Mouse (Mus musculus): ENCODE measurements around the gene Gas2l1. TPM values are rescaled to one million over a fixed set of nuclear protein-coding genes. Genes with fewer than 3 reads are reported as not detected.

The Gas2l1 gene
- polyA plus RNA-seq, 1 experiment from 2014 or later, result 39.4 TPM

- WGBS, result 94% methylated on average over 3 of the region's 3 CpGs
- Histone ChIP-seq H3K36me3 (peaks cover 95% of the 10 kb centered on the region), H3K9ac (no peak overlapping the region), H3K4me3 (no peak overlapping the region), H3K4me2 (replicated peaks) (no peak overlapping the region), H3K27me3 (no peaks in the 10 kb centered on the region), H3K9me3 (replicated peaks) (no peaks in the 10 kb centered on the region), H3K4me1 (no peaks in the 10 kb centered on the region), H3K27ac (no peak overlapping the region)
- no peak for ATAC-seq (ENCODE audit: low FRiP score)
These were observed 32.0 kb downstream of the Gas2l1 start for GRCm38 (mm10) chr11:5033136-5033535.

- Histone ChIP-seq H3K27me3 (no peaks in the 10 kb centered on the region), H3K4me2 (replicated peaks) (no peak overlapping the region), H3K27ac (no peak overlapping the region), H3K36me3 (peaks cover 95% of the 10 kb centered on the region), H3K4me1 (no peaks in the 10 kb centered on the region), H3K4me3 (no peak overlapping the region), H3K9ac (no peak overlapping the region), H3K9me3 (replicated peaks) (no peaks in the 10 kb centered on the region)
- ATAC-seq (ENCODE audit: low FRiP score), result no peak
- 95% methylated on average over 10 of the region's 10 CpGs for WGBS
These were observed 32.4 kb downstream of the Gas2l1 start for GRCm38 (mm10) chr11:5032706-5033105.

GRCm38 (mm10) chr11:5028228-5028627, 36.9 kb downstream of the Gas2l1 start:
- H3K4me3 ChIP-seq, result no peak overlapping the region
- H3K27me3 ChIP-seq, result no peaks in the 10 kb centered on the region
- WGBS, result 96% methylated on average over 7 of the region's 7 CpGs
- H3K36me3 ChIP-seq, result peaks cover 95% of the 10 kb centered on the region
- no peaks in the 10 kb centered on the region for H3K4me1 ChIP-seq
- no peaks in the 10 kb centered on the region for H3K9me3 ChIP-seq (replicated peaks)
- no peak overlapping the region for H3K4me2 ChIP-seq (replicated peaks)
- H3K27ac ChIP-seq, result no peak overlapping the region
- H3K9ac ChIP-seq, result no peak overlapping the region
- no peak for ATAC-seq (ENCODE audit: low FRiP score)

GRCm38 (mm10) chr11:5025108-5025507, 40.0 kb downstream of the Gas2l1 start:
- no peak overlapping the region for H3K9ac ChIP-seq
- no peaks in the 10 kb centered on the region for H3K4me1 ChIP-seq
- no peak overlapping the region for H3K27ac ChIP-seq
- H3K36me3 ChIP-seq, result peaks cover 82% of the 10 kb centered on the region
- no peak overlapping the region for H3K4me3 ChIP-seq
- H3K4me2 ChIP-seq (replicated peaks), result no peak overlapping the region
- ATAC-seq (ENCODE audit: low FRiP score), result no peak
- H3K27me3 ChIP-seq, result no peaks in the 10 kb centered on the region
- no peaks in the 10 kb centered on the region for H3K9me3 ChIP-seq (replicated peaks)
- WGBS, result 100% methylated on average over 1 of the region's 1 CpGs

- no peaks in the 10 kb centered on the region for H3K4me1 ChIP-seq
- peaks cover 82% of the 10 kb centered on the region for H3K36me3 ChIP-seq
- no peak overlapping the region for H3K4me2 ChIP-seq (replicated peaks)
- no peaks in the 10 kb centered on the region for H3K9me3 ChIP-seq (replicated peaks)
- H3K4me3 ChIP-seq, result no peak overlapping the region
- H3K9ac ChIP-seq, result no peak overlapping the region
- no peak overlapping the region for H3K27ac ChIP-seq
- no peaks in the 10 kb centered on the region for H3K27me3 ChIP-seq
- no peak for ATAC-seq (ENCODE audit: low FRiP score)
- WGBS, result 67% methylated on average over 6 of the region's 6 CpGs
These were observed 47.6 kb downstream of the Gas2l1 start for GRCm38 (mm10) chr11:5017506-5017905.

- peaks cover 84% of the 10 kb centered on the region for H3K36me3 ChIP-seq
- no peaks in the 10 kb centered on the region for H3K9me3 ChIP-seq (replicated peaks)
- H3K27ac ChIP-seq, result no peak overlapping the region
- H3K4me3 ChIP-seq, result no peak overlapping the region
- no peak overlapping the region for H3K4me2 ChIP-seq (replicated peaks)
- WGBS, result 93% methylated on average over 5 of the region's 5 CpGs
- no peaks in the 10 kb centered on the region for H3K27me3 ChIP-seq
- no peak for ATAC-seq (ENCODE audit: low FRiP score)
- H3K4me1 ChIP-seq, result no peaks in the 10 kb centered on the region
- H3K9ac ChIP-seq, result no peak overlapping the region
These were observed 48.8 kb downstream of the Gas2l1 start for GRCm38 (mm10) chr11:5016286-5016685.

GRCm38 (mm10) chr11:5015720-5016119, 49.4 kb downstream of the Gas2l1 start:
- Histone ChIP-seq H3K36me3 (peaks cover 83% of the 10 kb centered on the region), H3K4me1 (no peaks in the 10 kb centered on the region), H3K4me3 (no peak overlapping the region), H3K4me2 (replicated peaks) (no peak overlapping the region), H3K27me3 (no peaks in the 10 kb centered on the region), H3K27ac (no peak overlapping the region), H3K9me3 (replicated peaks) (no peaks in the 10 kb centered on the region), H3K9ac (no peak overlapping the region)
- ATAC-seq (ENCODE audit: low FRiP score), result no peak
- WGBS, result 74% methylated on average over 2 of the region's 2 CpGs

- no peak overlapping the region for H3K4me2 ChIP-seq (replicated peaks)
- H3K27me3 ChIP-seq, result no peaks in the 10 kb centered on the region
- ATAC-seq (ENCODE audit: low FRiP score), result no peak
- no peak overlapping the region for H3K27ac ChIP-seq
- no peaks in the 10 kb centered on the region for H3K4me1 ChIP-seq
- no peaks in the 10 kb centered on the region for H3K9me3 ChIP-seq (replicated peaks)
- peaks cover 54% of the 10 kb centered on the region for H3K36me3 ChIP-seq
- H3K9ac ChIP-seq, result no peak overlapping the region
- WGBS, result 91% methylated on average over 5 of the region's 5 CpGs
- H3K4me3 ChIP-seq, result no peak overlapping the region
These were observed 52.9 kb downstream of the Gas2l1 start for GRCm38 (mm10) chr11:5012213-5012715.

- Histone ChIP-seq H3K36me3 (peaks cover 47% of the 10 kb centered on the region), H3K27ac (no peak overlapping the region)
- 70% methylated on average over 1 of the region's 1 CpGs for WGBS
These were observed 53.6 kb downstream of the Gas2l1 start for GRCm38 (mm10) chr11:5011480-5011879.

GRCm38 (mm10) chr11:5010205-5010604, 54.9 kb downstream of the Gas2l1 start:
- 96% methylated on average over 1 of the region's 1 CpGs for WGBS
- ATAC-seq (ENCODE audit: low FRiP score), result no peak
- no peak overlapping the region for H3K4me3 ChIP-seq

More at GRCm38 (mm10) chr11:5011480-5011879, 53.6 kb downstream of the Gas2l1 start:
- no peak overlapping the region for H3K4me3 ChIP-seq
- H3K9ac ChIP-seq, result no peak overlapping the region
- H3K27me3 ChIP-seq, result no peaks in the 10 kb centered on the region
- no peak for ATAC-seq (ENCODE audit: low FRiP score)
- H3K4me1 ChIP-seq, result no peaks in the 10 kb centered on the region
- no peaks in the 10 kb centered on the region for H3K9me3 ChIP-seq (replicated peaks)
- no peak overlapping the region for H3K4me2 ChIP-seq (replicated peaks)

GRCm38 (mm10) chr11:5009354-5010074, 55.6 kb downstream of the Gas2l1 start:
- WGBS, result 82% methylated on average over 3 of the region's 3 CpGs
- ATAC-seq (ENCODE audit: low FRiP score), result no peak
- no peak overlapping the region for H3K4me3 ChIP-seq

More at GRCm38 (mm10) chr11:5010205-5010604, 54.9 kb downstream of the Gas2l1 start:
- Histone ChIP-seq H3K36me3 (peaks cover 35% of the 10 kb centered on the region), H3K9me3 (replicated peaks) (no peaks in the 10 kb centered on the region), H3K27me3 (no peaks in the 10 kb centered on the region), H3K27ac (no peak overlapping the region), H3K9ac (no peak overlapping the region), H3K4me1 (no peaks in the 10 kb centered on the region), H3K4me2 (replicated peaks) (no peak overlapping the region)

GRCm38 (mm10) chr11:5008867-5009266, 56.3 kb downstream of the Gas2l1 start:
- H3K4me1 ChIP-seq, result no peaks in the 10 kb centered on the region
- 93% methylated on average over 3 of the region's 3 CpGs for WGBS
- H3K4me2 ChIP-seq (replicated peaks), result no peak overlapping the region
- no peak for ATAC-seq (ENCODE audit: low FRiP score)
- peaks cover 22% of the 10 kb centered on the region for H3K36me3 ChIP-seq
- H3K4me3 ChIP-seq, result no peak overlapping the region
- H3K27me3 ChIP-seq, result no peaks in the 10 kb centered on the region
- H3K27ac ChIP-seq, result no peak overlapping the region
- H3K9me3 ChIP-seq (replicated peaks), result no peaks in the 10 kb centered on the region
- no peak overlapping the region for H3K9ac ChIP-seq

More at GRCm38 (mm10) chr11:5009354-5010074, 55.6 kb downstream of the Gas2l1 start:
- no peak overlapping the region for H3K4me2 ChIP-seq (replicated peaks)
- no peak overlapping the region for H3K27ac ChIP-seq
- H3K9ac ChIP-seq, result no peak overlapping the region
- no peaks in the 10 kb centered on the region for H3K27me3 ChIP-seq
- no peaks in the 10 kb centered on the region for H3K4me1 ChIP-seq
- H3K36me3 ChIP-seq, result peaks cover 29% of the 10 kb centered on the region
- H3K9me3 ChIP-seq (replicated peaks), result no peaks in the 10 kb centered on the region

GRCm38 (mm10) chr11:5007186-5007585, 57.9 kb downstream of the Gas2l1 start:
- Histone ChIP-seq H3K4me1 (no peaks in the 10 kb centered on the region), H3K36me3 (peaks cover 22% of the 10 kb centered on the region), H3K27ac (no peak overlapping the region), H3K9me3 (replicated peaks) (no peaks in the 10 kb centered on the region), H3K4me3 (no peak overlapping the region), H3K4me2 (replicated peaks) (no peak overlapping the region), H3K27me3 (no peaks in the 10 kb centered on the region), H3K9ac (no peak overlapping the region)
- 90% methylated on average over 1 of the region's 1 CpGs for WGBS
- ATAC-seq (ENCODE audit: low FRiP score), result no peak
